Mouse (Mus musculus): ENCODE results near the gene Mybpc2.

Mybpc2 gene

DNA sequence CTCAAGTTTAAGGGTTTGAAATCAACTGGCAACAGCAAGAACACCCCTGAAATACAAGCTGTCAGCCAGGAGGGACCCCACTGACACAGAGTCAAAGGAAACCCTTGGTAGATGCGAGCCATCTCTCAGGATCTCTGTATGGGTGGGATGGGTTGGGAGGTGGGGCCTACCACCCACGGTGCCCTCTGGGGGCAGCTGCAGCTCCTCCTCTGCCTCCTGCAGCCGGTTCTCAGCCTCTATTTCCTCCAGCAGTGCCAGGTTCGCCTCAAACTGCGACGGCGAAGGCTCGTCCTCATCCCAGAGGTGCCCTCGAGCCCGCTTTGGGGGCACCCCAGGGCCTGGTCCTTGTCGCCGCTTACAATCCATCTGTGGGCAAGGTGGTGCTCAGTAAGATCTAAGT, 18.6 kb upstream of the Mybpc2 start:
- DNase-seq, result no peak

DNA sequence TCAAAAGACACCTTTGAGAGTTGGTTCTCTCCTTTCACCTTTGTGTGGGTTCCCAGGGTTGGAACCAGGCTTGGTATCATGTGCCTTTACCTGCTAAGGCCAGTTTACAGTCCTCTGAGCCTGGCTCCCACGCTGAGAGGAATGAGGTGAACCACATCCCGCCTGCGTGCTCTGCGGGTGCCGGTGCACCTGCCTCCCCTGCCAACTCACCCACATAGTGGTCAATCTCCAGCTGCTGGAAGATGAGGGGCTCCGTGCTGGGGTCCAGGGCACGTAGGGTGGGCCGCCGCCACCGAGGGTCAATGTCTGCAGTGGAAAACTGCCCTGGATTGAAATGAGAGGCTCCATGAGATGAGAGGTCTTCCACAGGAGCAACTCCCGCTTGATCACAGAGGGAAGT, 18.1 kb upstream of the Mybpc2 start:
- DNase-seq, result peak in 1 of 2 experiments; percentile 17

DNA sequence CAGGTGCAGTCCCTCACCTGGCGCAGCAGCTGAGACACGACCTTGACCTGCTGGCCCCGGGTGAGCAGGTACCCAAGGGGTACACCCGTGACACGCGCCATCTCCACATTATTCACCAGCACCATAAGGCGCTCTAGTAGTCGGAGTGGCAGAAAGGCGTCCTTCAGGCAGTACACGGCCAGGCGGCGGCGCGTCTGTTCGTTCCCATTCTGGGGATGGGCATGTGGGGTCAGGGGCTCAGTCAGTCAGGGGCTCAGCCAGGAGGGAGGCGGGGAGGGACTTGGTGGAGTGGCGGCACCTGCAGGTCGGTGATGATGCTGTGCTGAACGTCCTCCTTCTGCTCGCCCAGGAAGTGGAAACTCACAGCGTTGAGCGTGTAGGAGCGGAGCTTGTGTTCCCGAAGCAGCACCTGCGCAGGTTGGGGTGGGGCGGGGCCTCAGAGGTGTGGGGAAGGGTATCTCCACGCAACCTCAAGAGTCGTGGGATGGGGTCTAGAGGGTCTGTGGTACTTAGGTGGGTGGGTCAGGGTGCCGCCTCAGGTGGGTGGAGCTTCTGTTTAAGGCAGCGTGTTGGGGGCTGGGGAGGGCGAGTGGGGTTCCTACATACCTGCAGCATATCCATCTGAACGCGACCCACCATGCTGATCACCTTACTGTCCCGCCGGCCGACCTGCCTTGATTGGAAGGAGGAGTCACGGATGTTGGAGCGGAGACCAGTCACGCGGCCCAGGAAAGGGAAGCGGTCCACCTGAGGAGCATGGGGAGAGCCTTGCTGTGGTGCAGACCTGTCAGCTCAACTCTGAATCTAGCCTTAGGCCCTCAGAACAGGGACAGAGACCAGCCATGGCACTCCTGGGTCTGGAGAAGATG, 14.5 kb upstream of the Mybpc2 start:
- DNase-seq, result peak in 1 of 2 experiments; percentile 20

DNA sequence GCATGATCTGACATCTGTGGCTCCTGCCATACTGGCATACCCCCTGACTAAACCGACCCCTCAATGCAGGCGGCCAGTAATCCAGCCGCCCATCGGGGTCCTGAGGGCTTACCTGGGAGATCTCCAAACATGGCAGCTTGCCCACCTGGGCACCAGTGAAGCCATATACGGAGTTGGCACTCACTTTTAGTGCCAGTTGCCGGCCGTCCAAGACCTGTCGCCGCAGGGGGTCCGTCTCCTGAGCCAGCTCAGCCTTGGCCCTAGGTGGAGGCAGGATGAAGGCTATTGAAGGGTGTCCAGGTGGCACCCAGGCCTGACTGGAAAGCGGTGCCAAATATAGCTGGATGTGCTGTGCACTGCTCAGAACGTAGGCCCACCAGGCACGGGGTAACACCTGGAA, 13.0 kb upstream of the Mybpc2 start:
- no peak for DNase-seq

DNA sequence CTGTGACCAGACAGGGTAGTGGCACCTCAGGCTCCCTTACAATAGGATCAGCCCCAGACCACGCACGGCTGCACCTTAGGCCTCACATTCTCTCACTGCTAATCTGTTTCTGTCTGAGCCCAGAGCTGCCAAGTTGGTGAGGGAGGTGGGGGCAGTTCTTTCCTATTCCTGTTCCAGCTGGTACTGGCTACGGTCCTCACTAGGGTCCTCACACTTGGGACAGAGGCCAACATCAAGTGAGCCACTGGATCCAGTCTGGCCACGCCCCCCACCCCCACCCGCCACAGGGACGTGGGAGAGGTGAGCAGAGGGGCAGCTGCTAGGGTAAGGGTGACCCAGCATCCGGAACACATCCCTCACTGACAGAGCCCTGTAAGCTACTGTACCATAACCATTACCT, 12.6 kb upstream of the Mybpc2 start:
- DNase-seq, result no peak

DNA sequence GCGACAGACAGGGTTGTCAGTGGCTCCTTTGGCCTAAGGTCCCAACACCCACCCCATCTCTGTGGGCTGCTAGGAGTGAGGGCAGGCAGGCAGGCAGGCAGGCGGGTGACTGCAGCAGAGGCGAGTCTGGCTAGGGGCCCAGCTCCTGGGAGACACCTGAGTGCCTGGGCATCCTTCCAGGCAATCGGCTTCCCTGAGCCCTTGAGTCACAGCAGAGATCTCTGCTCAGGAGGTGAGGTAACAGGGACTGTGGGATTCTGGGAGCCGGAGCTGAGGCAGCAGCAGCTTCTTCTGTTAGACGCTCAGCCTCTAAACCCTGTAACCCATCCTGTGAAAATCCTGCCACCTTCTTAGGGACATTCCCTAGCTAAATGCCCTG, 12.1 kb upstream of the Mybpc2 start:
- peak; percentile 69 to 84 for DNase-seq

DNA sequence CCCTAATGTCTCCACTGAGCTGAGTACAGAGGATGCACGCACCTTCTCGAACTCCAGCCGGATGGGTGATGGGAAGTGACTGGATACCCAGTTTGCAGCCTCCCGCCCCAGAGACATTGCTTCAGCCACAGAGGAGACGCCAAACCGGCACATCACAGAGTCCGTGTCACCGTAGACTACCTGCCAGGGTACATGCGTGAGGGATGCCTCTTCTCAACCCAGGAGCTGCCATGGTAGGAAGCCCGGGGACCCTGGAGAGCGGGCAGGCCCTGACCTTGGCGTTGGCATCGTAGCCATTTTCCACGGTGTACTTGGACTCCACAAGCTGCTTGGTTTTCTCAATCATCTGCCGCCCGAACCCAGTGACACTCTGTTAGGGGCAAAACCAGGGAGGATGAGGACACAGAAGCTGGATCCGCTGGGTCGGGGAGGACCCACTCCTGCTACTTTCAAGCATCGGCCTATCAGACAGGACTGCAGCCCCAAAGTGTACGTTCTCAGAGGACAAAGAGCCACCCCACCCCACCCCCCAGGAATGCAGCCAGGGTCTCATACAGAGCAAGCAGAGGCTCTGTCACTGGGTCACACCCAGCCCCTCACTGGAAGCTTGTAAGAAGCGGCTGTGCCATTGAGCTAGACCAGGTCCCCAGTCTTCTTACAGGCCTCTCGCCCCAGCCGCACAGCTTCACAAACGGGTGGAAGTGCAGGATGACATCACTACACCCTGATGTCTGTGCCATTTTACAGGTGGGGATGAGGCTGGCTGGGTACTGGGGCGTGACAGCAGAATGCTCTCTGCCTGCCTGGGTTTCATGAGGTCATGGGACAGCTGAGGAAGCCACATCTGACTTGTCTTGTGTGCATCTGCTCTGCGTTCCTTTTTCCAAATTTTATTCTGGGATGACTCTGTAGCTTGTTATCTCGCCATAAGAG, 11.5 kb upstream of the Mybpc2 start:
- no peak for DNase-seq

DNA sequence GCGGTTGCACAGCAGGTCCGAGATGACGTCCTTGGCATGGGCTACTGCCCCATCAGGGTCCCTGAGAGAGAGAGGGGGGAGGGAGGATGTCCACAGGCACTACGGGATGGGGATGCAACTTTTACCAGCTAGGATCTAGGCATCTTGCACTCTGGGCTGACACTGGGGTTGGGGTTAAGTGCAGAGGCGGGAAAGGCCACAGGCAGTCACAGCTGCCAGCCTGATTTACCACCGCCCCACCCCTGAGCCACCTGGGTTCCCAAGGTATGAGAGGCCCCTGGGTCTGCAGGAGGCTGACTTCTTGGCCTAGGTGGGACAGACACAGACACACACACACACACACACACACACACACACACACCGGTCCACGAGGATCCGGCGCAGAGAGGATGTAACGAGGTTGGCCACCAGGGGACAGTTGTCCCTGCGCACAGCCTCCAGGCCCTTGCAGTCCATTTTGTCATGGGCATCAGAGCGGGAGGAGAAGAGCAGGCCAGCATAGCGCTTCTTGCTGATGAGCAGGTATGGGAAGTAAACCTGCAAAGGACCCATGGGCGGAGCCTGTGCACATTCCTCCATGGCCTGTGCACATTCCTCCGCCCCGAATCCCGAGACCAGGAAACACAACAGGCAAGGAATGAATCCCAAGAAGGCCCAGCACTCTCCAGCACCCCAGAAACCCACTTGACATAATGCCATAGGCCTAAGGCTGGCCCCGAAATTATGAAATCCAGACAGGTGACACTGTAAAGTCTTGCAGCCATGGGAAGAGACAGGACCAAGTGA, 10.4 kb upstream of the Mybpc2 start:
- no peak for DNase-seq

DNA sequence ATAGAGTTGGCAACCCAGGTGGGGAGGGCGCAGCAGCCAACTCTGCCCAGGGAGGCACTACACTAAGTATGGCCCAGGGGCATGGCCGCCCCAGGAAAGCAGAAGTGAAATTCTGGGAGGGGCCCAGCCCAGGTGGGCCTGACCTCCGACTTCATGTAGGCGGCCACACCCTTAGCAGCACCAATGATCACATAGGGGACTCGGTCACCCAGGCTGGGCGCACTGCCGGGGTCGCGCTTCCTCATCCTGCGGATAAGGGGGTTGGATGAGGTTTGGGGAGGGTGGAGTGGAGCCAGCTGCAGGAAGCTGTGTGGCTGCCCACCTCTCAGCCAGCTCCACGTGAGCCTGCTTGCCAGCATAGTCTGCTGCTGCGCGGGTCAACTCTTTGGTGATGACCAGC, 9.8 kb upstream of the Mybpc2 start:
- peak in 1 of 2 experiments; percentile 63 for DNase-seq

DNA sequence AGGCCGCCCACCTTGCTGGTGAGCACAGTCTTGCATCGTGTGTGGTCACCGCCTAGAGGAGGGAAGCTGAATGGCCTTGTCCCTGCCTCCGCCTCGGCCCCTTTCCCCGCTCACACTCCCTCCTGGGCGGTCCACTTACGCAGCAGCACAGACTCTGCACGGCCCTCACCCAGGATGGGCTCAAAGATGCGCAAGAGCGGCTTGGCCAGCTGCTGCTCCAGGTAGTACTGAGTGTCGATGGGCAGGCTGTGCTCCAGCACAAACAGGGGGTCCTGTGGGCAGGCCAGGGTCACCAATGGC, 9.2 kb upstream of the Mybpc2 start:
- no peak for DNase-seq

DNA sequence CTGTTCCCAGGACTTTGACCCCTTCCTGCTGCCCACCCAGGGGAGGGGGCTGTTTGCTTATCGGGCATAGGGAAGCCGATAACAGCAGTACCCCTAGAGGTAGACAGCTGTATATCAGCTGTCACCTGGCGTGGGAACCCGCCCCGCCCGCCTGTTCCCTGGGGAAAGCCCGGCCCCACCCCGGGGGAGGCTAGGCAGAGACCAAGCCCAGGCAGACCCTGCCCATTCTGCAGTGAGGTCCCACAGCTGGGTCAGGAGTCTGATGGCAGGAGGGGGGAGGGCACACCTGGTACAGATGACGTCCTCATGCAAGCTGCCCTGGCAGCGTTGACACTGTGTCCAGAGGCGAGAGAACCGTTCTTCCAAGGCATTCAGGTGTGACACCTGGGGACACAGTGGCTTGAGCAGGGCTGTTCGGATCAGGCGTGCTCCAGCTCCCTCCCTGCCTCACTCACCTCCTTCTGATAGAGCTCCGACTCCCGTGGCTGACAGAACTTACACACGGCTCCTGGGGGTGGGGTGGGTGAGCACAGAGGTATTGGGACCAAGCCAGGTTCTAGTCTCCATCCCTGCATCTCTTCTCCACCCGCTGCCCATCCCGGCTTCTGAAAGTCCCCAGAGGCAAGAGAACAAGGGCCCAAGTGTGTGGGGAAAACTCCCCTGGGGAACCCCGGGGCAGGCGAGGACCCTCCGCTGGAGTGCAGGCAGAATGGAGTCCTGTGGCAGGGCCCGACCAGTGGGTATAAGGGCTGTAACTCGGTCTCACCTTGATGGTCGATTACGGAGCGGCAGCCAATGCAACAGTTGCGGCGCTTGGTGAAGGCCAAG, 8.7 kb upstream of the Mybpc2 start:
- no peak for DNase-seq

DNA sequence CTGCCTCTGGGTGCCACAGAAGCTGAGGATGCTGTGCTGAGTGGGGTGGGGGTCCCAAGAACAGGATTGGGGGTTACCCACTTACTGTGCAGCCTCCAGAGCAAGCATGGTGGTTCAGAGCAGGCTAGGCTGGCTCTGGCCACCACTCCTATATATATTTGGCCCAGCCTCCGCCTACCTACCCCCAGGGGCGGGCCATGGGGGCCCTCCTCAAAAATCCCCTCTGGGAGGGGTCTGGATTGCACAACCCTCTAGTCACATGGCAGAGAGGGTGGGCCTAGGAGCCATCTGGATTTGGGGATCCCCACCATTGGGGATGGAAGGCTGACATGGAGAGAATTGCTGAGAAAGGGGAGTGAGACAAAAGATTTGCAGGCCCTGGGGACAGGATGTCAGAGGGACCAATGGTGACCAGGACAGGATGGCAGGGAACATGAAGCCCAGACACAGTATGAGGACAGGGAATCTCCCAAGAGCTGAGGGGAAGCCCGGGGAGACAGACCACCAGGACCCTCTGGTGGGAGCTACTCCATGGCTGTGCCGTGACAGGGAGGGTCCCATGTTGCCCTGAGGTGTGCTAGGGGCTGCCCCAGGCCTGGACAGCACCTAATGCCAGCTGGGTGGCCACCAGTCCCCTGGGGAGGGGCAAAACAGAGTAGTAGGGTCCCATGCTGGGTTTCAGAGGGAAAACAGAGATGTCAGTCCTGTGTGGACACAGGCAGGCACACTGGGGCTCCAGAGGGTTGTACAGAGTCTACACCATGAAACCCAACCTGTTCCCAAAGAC, 7.7 kb upstream of the Mybpc2 start, which contains the start of gene Spib:
Gene Spib (minus strand): TSS at position 126 of the 787 bp plus-strand sequence.
- DNase-seq, result no peak

DNA sequence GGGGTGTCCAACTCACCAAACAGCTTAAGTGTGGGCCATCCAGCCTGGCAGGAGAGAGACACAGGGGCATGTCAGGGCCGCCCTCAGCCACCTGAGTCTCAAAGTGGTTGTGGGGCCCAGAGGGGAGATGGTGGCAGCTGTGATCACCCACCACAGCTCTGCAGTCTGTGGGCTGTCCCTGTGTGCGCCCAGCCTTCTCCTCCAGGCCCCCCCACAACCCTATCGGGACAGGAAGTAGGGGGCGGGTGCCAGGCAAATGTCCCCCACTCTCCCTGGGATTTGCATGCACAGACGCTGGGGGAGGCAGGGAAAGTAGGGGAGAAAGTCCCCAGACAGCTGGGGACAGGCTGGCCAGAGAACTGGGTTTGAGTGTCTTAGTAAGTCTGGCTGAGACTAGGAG, 6.8 kb upstream of the Mybpc2 start:
- no peak for DNase-seq

DNA sequence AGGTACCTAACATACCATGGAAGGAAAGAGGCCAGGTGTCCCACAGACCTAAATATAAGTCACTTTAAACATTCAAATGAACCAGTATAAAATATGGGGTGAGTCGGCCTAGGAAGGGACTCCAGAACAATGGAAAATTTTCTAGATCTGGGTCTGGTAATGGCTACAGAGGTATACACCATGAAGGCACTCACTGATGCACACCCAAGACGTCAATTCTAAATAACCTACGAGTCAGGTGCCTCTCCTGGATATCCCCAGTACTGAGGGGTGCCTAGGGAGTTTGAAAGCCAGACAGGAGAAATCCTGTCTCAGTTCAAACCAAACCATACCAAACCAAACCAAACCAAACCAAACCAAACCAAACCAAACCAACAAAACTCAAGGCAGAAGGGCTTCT, 6.1 kb upstream of the Mybpc2 start:
- no peak for DNase-seq

DNA sequence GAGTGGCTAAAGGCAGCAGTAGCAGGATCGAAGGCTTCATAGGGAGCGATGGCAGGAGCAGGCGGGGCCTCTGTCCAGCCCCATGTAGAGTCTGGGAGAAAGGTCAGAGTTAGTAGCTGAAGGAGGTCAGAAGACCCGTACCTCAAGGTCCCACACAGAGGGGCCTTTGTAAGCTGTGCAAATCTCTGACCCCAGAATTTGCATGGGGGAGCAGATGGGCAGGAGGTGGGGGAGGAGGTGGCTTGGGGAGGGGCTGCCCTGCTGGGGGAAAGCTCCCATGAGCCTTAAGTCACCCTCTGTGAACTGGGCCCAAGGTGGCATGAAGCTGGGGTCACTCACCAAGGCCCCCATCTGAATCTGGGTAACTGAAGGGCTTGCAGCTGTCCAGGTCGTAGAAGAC, 5.1 kb upstream of the Mybpc2 start:
- DNase-seq, result no peak

DNA sequence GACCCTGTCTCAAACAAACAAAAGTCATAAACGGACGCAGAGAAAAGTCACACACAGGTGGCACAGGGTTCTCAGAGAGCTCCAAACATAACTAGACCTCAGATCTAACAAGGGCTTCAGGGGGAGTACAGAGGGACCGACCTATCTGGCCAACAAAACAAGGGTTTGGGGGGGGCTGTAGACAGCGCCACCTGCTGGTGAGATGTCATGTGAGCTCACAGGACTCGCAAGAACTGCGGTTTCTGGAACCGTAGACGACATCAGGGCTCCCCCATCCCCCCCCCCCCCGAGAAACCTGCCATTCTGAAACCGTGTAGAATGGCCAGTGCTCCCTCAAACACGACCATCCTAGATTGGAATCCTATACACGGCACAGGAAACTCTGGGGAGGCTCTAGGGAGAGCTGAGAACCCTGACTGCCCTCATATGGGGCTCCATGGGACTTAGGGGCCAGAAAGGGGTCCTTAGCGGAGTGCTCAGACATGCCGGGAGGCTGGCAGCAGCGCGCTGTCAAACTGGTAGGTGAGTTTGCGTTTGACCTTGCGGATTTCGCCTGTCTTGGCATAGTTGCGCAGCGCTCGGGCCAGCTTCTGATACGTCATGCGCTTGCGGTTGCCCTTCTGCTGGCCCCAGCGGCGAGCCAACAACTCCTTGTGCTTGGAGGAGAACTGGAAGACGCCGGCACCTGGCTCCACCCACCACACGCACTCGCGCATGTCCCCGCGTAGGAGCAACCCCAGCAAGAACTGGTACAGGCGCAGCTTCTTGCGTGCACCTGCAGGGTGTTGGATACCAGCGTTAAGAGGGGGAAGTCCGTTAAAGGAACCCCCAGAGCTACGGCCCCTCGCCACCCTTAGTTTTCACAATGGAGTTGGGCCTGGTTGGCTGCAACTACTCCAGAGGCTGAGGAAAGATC, 3.3 kb upstream of the Mybpc2 start:
- DNase-seq, result peak; percentile 82 to 88

DNA sequence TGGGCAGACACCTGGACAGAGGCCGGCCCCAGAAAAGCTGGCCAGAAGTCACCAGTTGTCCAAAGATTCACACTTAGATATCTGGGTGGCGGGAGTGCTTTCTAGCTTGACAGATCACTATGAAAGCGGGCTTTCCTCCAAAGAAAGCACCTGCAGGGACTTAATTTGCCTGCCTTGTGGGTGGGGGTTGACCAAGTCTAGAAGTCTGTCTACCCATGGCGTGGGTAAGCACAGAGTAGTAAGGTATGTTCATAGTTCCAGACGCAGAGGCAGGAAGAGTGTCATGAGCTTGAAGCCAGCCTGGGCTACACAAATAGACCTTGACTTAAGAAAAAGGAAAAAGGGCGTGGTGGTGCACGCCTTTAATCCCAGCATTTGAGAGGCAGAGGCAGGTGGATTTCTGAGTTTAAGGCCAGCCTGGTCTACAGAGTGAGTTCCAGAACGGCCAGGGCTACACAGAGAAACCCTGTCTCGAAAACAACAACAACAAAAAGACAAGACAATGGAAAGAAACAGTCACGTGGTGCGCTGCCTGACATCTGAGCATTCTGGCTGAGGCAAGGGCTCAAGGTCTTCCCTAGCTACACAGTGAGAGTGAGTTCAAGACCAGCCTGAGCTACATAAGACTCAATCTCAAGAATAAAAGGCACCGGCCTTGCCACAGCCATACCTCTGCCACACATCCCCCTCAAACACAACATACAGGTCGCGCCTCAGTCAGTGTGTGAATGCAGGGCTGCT, 2.1 kb upstream of the Mybpc2 start:
- DNase-seq, result no peak

DNA sequence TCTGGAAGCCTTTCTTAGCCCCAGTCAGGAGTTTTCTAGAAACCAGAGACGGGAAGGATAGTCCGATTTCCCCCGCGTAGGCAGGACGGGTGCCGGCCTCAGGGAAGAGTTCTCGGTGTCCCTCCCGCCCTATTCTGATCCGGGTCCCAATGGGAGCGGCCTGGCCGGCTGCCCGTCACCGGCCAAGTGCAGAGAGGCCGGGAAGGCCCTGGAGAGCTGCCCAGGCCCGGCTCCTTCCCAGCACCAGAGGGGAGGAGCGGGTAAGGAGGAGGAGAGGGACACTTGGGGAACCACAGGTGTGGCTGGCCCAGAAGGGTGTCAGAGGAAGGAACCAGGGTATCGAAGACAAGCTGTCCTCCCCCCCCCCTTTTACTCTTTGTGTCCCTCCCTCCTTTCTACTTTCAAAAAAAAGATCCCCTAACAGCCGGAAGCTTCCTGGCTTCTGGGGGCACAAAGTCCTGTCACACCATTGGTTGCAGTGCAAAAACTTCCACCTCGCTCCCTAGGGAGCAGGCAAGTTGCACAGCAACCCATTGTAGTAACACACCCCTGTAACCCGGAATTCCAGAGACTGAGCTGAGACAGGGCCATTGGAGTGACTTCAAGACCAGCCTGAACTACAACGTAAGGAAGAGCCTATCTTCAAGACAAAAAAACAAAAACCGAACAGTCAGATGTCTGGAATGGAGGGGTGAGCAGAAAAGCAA, 823 bp upstream of the Mybpc2 start:
- peak; percentile 86 to 92 for DNase-seq

DNA sequence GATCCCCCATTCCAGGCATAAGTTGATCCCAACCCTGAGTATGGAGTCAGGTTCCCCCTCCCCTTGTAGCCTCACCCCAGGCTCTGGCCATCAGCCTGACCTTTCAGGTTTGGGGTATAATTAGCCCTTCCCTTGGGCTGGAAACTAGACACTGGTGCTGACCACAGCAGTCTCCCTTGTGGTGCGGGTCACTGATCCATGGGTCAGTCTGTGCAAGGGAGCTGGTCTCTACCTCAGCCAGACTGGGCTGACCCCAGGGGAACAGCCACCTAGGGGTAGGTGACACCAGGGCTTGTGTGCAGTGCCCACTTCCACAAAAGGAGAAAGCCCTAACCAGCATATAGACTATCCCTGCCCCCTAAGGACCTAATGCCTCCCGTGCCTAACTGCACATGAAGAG, 1.4 kb downstream of the Mybpc2 start:
- DNase-seq, result no peak
